Mouse (Mus musculus): ENCODE data around the gene Fkbp2. TPM values are rescaled to one million over a fixed set of nuclear protein-coding genes. Genes with fewer than 3 reads are reported as not detected.

Fkbp2 gene
- total and polyA plus RNA-seq, 3 experiments: 17.6 to 87.0 (median 44.6) TPM

- H3K4me1 ChIP-seq (ENCODE audit: control insufficient read depth in 1 of 2, insufficient read depth in 2 of 2): peaks cover 9 to 53% of the 10 kb centered on the region in 2 experiments
- H3K4me3 ChIP-seq (replicated peaks in 1 of 3; ENCODE audit: low read depth in 2 of 3, low read length in 2 of 3, poor library complexity in 1 of 3): no peak overlapping the region
- TF ChIP-seq CHD2 (IDR thresholded peaks at IDR 0.05; ENCODE audit: low read length) (no peak), MAX (IDR thresholded peaks at IDR 0.05; ENCODE audit: low read length) (no peak), ETS1 (conservative IDR thresholded peaks at IDR 0.05; ENCODE audit: low read depth, low read length) (no peak), GABPA (IDR thresholded peaks at IDR 0.05; ENCODE audit: insufficient replicate concordance, low read depth, low read length) (no peak), BHLHE40 (IDR thresholded peaks at IDR 0.05; ENCODE audit: low read depth, low read length) (no peak), UBTF (IDR thresholded peaks at IDR 0.05; ENCODE audit: low read depth, low read length) (no peak), SIN3A (IDR thresholded peaks at IDR 0.05; ENCODE audit: low read length) (no peak), POLR2AphosphoS2 (IDR thresholded peaks at IDR 0.05; ENCODE audit: low read depth, low read length) (no peak), USF1 (IDR thresholded peaks at IDR 0.05; ENCODE audit: low read depth, low read length) (no peak), SMC3 (IDR thresholded peaks at IDR 0.05; ENCODE audit: low read depth, low read length) (no peak), ZNF384 (IDR thresholded peaks at IDR 0.05; ENCODE audit: low read depth, low read length) (no peak), NELFE (IDR thresholded peaks at IDR 0.05; ENCODE audit: low read depth, low read length) (no peak), MXI1 (IDR thresholded peaks at IDR 0.05; ENCODE audit: low read depth, low read length) (no peak), ZC3H11A (IDR thresholded peaks at IDR 0.05; ENCODE audit: low read depth, low read length) (no peak), KAT2A (IDR thresholded peaks at IDR 0.05; ENCODE audit: insufficient replicate concordance, low read length) (no peak), PAX5 (IDR thresholded peaks at IDR 0.05; ENCODE audit: low read length) (no peak), EP300 (IDR thresholded peaks at IDR 0.05; ENCODE audit: low read length) (no peak), NRF1 (IDR thresholded peaks at IDR 0.05; ENCODE audit: low read depth, low read length) (no peak), HCFC1 (IDR thresholded peaks at IDR 0.05; ENCODE audit: low read depth, low read length) (no peak)
- dilution Hi-C loops (cut with MboI; ENCODE audit: extremely low pct_ligation_motif_present, extremely low pct_unique_long_range_greater_than_20kb, low sequenced_read_pairs): no loop called here
- H3K9ac ChIP-seq (ENCODE audit: insufficient read depth, low read depth): no peak overlapping the region
- no peak for DNase-seq (ENCODE audit: extremely low read depth)
- H3K9me3 ChIP-seq (replicated peaks; ENCODE audit: low read length): no peaks in the 10 kb centered on the region
- no peak overlapping the region for H3K27ac ChIP-seq (ENCODE audit: insufficient read depth, low read depth)
- peaks cover 3% of the 10 kb centered on the region for H3K27me3 ChIP-seq (replicated peaks)
- no peak overlapping the region for H3K4me2 ChIP-seq (ENCODE audit: insufficient read depth, low read depth, poor library complexity, severe bottlenecking)
- H3K79me2 ChIP-seq (replicated peaks; ENCODE audit: control insufficient read depth, extremely low read depth, insufficient read depth, poor library complexity, severe bottlenecking): peaks cover 13% of the 10 kb centered on the region
- peaks cover 0 to 7% of the 10 kb centered on the region in 2 experiments for H3K36me3 ChIP-seq (replicated peaks in 1 of 2; ENCODE audit: control insufficient read depth in 1 of 2, insufficient read depth in 1 of 2, low read length in 1 of 2)
- in situ Hi-C loops (cut with MboI; ENCODE audit: low pct_ligation_motif_present, low pct_unique_long_range_greater_than_20kb, low sequenced_read_pairs): no loop called here
These were observed 8.7 kb downstream of the Fkbp2 start for GRCm38 (mm10) chr19:6971644-6972043.

GRCm38 (mm10) chr19:6970460-6971085 is 9.7 kb downstream of the Fkbp2 start:
- Histone ChIP-seq H3K9me3 (replicated peaks; ENCODE audit: low read length) (no peaks in the 10 kb centered on the region), H3K79me2 (replicated peaks; ENCODE audit: control insufficient read depth, extremely low read depth, insufficient read depth, poor library complexity, severe bottlenecking) (peaks cover 3% of the 10 kb centered on the region; the same call in 1 of the 2 replicates), H3K27me3 (replicated peaks) (peaks cover 3% of the 10 kb centered on the region), H3K4me1 (ENCODE audit: control insufficient read depth in 1 of 2, insufficient read depth in 2 of 2) (peaks cover 9 to 49% of the 10 kb centered on the region in 2 experiments), H3K9ac (ENCODE audit: insufficient read depth, low read depth) (no peak overlapping the region), H3K27ac (ENCODE audit: insufficient read depth, low read depth) (no peak overlapping the region), H3K4me2 (ENCODE audit: insufficient read depth, low read depth, poor library complexity, severe bottlenecking) (no peak overlapping the region), H3K4me3 (replicated peaks in 1 of 3; ENCODE audit: low read depth in 2 of 3, low read length in 2 of 3, poor library complexity in 1 of 3) (no peak overlapping the region), H3K36me3 (replicated peaks in 1 of 2; ENCODE audit: control insufficient read depth in 1 of 2, insufficient read depth in 1 of 2, low read length in 1 of 2) (peaks cover 4 to 13% of the 10 kb centered on the region in 2 experiments)
- dilution Hi-C loops (cut with MboI; ENCODE audit: extremely low pct_ligation_motif_present, extremely low pct_unique_long_range_greater_than_20kb, low sequenced_read_pairs) (no loop called here), in situ Hi-C loops (cut with MboI; ENCODE audit: low pct_ligation_motif_present, low pct_unique_long_range_greater_than_20kb, low sequenced_read_pairs) (no loop called here)
- TF ChIP-seq EP300 (IDR thresholded peaks at IDR 0.05; ENCODE audit: low read length) (no peak), POLR2A (IDR thresholded peaks at IDR 0.05; ENCODE audit: low read depth, low read length) (no peak), IRF4 (IDR thresholded peaks at IDR 0.05; ENCODE audit: low read depth, low read length) (no peak), ZKSCAN1 (IDR thresholded peaks at IDR 0.05; ENCODE audit: borderline replicate concordance, low read depth, low read length) (no peak), ZNF384 (IDR thresholded peaks at IDR 0.05; ENCODE audit: low read depth, low read length) (no peak), CTCF (conservative IDR thresholded peaks at IDR 0.05 in 1 of 2, IDR thresholded peaks at IDR 0.05 in 1 of 2; ENCODE audit: low read depth in 2 of 2, low read length in 2 of 2) (no peak), USF1 (IDR thresholded peaks at IDR 0.05; ENCODE audit: low read depth, low read length) (no peak), E2F4 (IDR thresholded peaks at IDR 0.05; ENCODE audit: insufficient replicate concordance, low read depth, low read length) (no peak), TCF12 (IDR thresholded peaks at IDR 0.05; ENCODE audit: low read depth, low read length) (no peak), MAZ (IDR thresholded peaks at IDR 0.05; ENCODE audit: low read depth, low read length) (no peak), NRF1 (IDR thresholded peaks at IDR 0.05; ENCODE audit: low read depth, low read length) (no peak), UBTF (IDR thresholded peaks at IDR 0.05; ENCODE audit: low read depth, low read length) (no peak), NELFE (IDR thresholded peaks at IDR 0.05; ENCODE audit: low read depth, low read length) (no peak), JUN (IDR thresholded peaks at IDR 0.05; ENCODE audit: insufficient read depth, low read depth, low read length) (no peak), ELF1 (IDR thresholded peaks at IDR 0.05; ENCODE audit: low read depth, low read length) (no peak), MAFK (IDR thresholded peaks at IDR 0.05; ENCODE audit: insufficient replicate concordance, low read length) (no peak), ZC3H11A (IDR thresholded peaks at IDR 0.05; ENCODE audit: low read depth, low read length) (no peak), KAT2A (IDR thresholded peaks at IDR 0.05; ENCODE audit: insufficient replicate concordance, low read length) (no peak), PAX5 (IDR thresholded peaks at IDR 0.05; ENCODE audit: low read length) (no peak)
- DNase-seq (ENCODE audit: extremely low read depth): no peak

All from CH12.LX (cell line).